Comparison of ENCODE assay signal across 13 mouse cellular contexts in the genomic region with DNA sequence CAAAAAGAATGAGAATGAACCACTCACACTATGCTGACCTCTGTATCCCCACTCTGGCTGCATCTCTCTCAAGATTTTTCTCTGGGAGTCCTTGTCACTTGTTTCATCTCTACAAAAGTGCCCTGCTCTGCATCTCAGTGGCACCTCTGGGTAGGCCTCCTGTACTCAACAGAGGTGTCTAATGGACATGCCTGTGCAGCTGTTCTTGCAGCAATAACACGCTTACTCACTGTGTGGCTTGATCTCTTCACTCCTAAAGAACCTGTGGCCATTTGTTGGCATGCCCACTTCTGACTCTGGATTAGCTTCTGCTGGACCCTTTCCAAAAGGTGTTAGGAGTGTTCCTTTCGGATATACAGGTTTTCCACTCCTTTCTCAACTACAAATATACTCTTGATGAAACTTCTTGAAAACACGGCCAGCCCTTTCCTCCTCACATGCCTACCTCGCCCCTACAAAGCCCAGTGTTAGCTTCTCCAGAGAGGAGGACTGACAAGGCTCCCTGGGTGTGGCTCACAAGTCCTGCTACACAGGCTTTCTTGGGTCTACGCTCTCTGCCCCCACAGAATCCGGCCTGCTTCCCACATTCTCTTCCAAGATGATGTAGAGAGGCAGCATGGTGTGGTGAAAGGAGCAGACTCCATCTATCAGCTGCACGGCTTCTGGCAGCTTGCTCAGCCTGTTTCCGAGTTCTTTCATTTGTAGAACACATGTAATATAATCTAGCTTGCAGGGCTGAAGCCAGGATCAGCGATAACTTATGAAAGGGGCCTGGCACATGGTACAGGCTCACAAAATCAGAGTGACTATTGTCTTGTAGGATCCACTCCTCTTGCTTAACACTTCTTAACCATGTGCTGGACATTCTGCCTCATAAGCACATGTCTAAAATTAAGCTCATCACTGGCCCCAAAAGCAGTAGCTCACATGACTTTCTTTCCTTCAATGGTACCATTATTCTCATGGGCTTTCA.
A peak's percentile ranks its signal among the peaks of the same experiment; 100 is the strongest.
DNase-seq lines count a peak whose midpoint lies in the region; TF ChIP-seq lines count a peak whose summit lies in the region.
"Had no signal": no experiment of that assay in that cellular context is flagged by ENCODE, and none has a peak within 500 bp of the region (broad histone marks: within the 10 kb centered on the region; RNA-seq: fewer than 3 reads in every experiment).

No protein-coding gene starts in this region.

- TF ChIP-seq CTCF in layer of hippocampus, adult 2 months (conservative IDR thresholded peaks at IDR 0.05): no peak

- peak overlapping the region; percentile 53; the same call in 1 of the 2 replicates for H3K27ac ChIP-seq in layer of hippocampus, adult 2 months
- H3K27ac ChIP-seq: neural tube, embryonic 12.5 days had no signal

- no peak overlapping the region for H3K4me3 ChIP-seq in layer of hippocampus, adult 2 months
- H3K4me3 ChIP-seq: megakaryocyte, embryonic 14.5 days; neural tube, embryonic 12.5 days had no signal

- peak in 1 of 2 experiments; percentile 18 for DNase-seq in layer of hippocampus, adult 2 months (ENCODE audit: low spot score in 2 of 2)
- no peak for DNase-seq in layer of hippocampus, adult 9-10 months (ENCODE audit: low spot score)
- DNase-seq in adipocyte (ENCODE audit: low spot score): peak; percentile 31
- DNase-seq in fibroblast of lung, adult 2 months (ENCODE audit: low read depth): peak; percentile 60
- peak; percentile 32 for DNase-seq in lung, postnatal 10 days
- no peak for DNase-seq in Muller cell, postnatal 12 days (ENCODE audit: inconsistent ontology term)
- DNase-seq in kidney, postnatal 25 days: no peak
- DNase-seq: adrenal gland, postnatal 10 days; kidney, adult 8-10 months; right cerebral cortex, postnatal 25 days; thymus, adult 18-20 months had no signal

Comparison
In these comparisons a context has a peak if more than half of its experiments do, and no peak if none do; other contexts are left out.
1. DNase-seq: peak in adipocyte (single experiment), fibroblast of lung, adult 2 months (single experiment) and lung, postnatal 10 days (single experiment); none in layer of hippocampus, adult 9-10 months (single experiment), Muller cell, postnatal 12 days (single experiment) and kidney, postnatal 25 days (0 of 2).